ENCODE assay signal across 24 mouse cellular contexts in genomic region chr8:81095237-81095636, GRCm38 (mm10).
"Had no signal": no experiment of that assay in that cellular context is flagged by ENCODE, and none has a peak within 500 bp of the region (broad histone marks: within the 10 kb centered on the region; RNA-seq: fewer than 3 reads in every experiment).

No protein-coding gene starts in this region.

- H3K4me1 ChIP-seq: heart, embryonic 13.5 days; heart, embryonic 15.5 days; hindbrain, embryonic 13.5 days; hindbrain, embryonic 15.5 days had no signal

- DNase-seq: gastrocnemius, postnatal 14 days; gastrocnemius, postnatal 36 days; heart, adult 18-20 months; heart, postnatal 14 days; heart, postnatal 36 days; kidney, adult 11 months; kidney, adult 2 months; kidney, adult 9 months; kidney, postnatal 14 days; kidney, postnatal 36 days; layer of hippocampus, adult 9-11 months; layer of hippocampus, postnatal 36 days; left cerebral cortex, postnatal 4 days had no signal

- ATAC-seq: hindbrain, postnatal 0 days; intestine, embryonic 16.5 days had no signal

- H3K9me3 ChIP-seq: heart, embryonic 13.5 days; heart, embryonic 15.5 days; hindbrain, embryonic 13.5 days; hindbrain, embryonic 15.5 days; kidney, embryonic 15.5 days; limb, embryonic 13.5 days; limb, embryonic 15.5 days had no signal

- H3K4me3 ChIP-seq: heart, embryonic 13.5 days; heart, embryonic 15.5 days; hindbrain, embryonic 13.5 days; hindbrain, embryonic 15.5 days; kidney, embryonic 15.5 days; limb, embryonic 13.5 days; limb, embryonic 15.5 days had no signal

- H3K36me3 ChIP-seq: heart, embryonic 13.5 days; heart, embryonic 15.5 days; hindbrain, embryonic 13.5 days; hindbrain, embryonic 15.5 days; kidney, embryonic 15.5 days; limb, embryonic 13.5 days; limb, embryonic 15.5 days had no signal

- H3K4me2 ChIP-seq: heart, embryonic 11.5 days; heart, embryonic 13.5 days; heart, embryonic 15.5 days; hindbrain, embryonic 13.5 days; hindbrain, embryonic 15.5 days; kidney, embryonic 15.5 days; limb, embryonic 13.5 days; limb, embryonic 15.5 days had no signal

- H3K27me3 ChIP-seq: heart, embryonic 13.5 days; heart, embryonic 15.5 days; hindbrain, embryonic 13.5 days; hindbrain, embryonic 15.5 days; kidney, embryonic 15.5 days; limb, embryonic 13.5 days; limb, embryonic 15.5 days had no signal

- H3K27ac ChIP-seq: heart, embryonic 13.5 days; heart, embryonic 15.5 days; hindbrain, embryonic 13.5 days; hindbrain, embryonic 15.5 days; hindbrain, postnatal 0 days; kidney, embryonic 15.5 days; kidney, postnatal 0 days; limb, embryonic 13.5 days; limb, embryonic 15.5 days had no signal

- H3K9ac ChIP-seq: heart, embryonic 13.5 days; heart, embryonic 15.5 days; hindbrain, embryonic 13.5 days; hindbrain, embryonic 15.5 days; kidney, embryonic 15.5 days; limb, embryonic 13.5 days; limb, embryonic 15.5 days had no signal
